Comparison of ENCODE assay signal across 8 mouse cellular contexts in genomic region chr1:127487161-127487560, GRCm38 (mm10).
DNase-seq lines count a peak whose midpoint lies in the region; ATAC-seq and TF ChIP-seq lines count a peak whose summit lies in the region.

No protein-coding gene starts in this region.

- no peak overlapping the region for H3K4me2 ChIP-seq in hindbrain, embryonic 14.5 days (replicated peaks)
- H3K4me2 ChIP-seq in hindbrain, embryonic 12.5 days (replicated peaks) = no peak overlapping the region
- H3K4me2 ChIP-seq in limb, embryonic 11.5 days (ENCODE audit: low read depth, severe bottlenecking) = no peak overlapping the region
- no peak overlapping the region for H3K4me2 ChIP-seq in midbrain, embryonic 13.5 days (replicated peaks)

- H3K9ac ChIP-seq in hindbrain, embryonic 14.5 days = no peak overlapping the region
- H3K9ac ChIP-seq in hindbrain, embryonic 12.5 days = no peak overlapping the region
- no peak overlapping the region for H3K9ac ChIP-seq in limb, embryonic 11.5 days (ENCODE audit: low read length)
- H3K9ac ChIP-seq in midbrain, embryonic 13.5 days (replicated peaks) = no peak overlapping the region

- peak; percentile 81 for TF ChIP-seq CTCF in bone marrow macrophage, adult 2 months (IDR thresholded peaks at IDR 0.05; ENCODE audit: low read depth, low read length)

- no peaks in the 10 kb centered on the region for H3K27me3 ChIP-seq in hindbrain, embryonic 14.5 days (ENCODE audit: control insufficient read depth, insufficient read depth, low read length)
- no peaks in the 10 kb centered on the region for H3K27me3 ChIP-seq in hindbrain, embryonic 12.5 days
- no peaks in the 10 kb centered on the region for H3K27me3 ChIP-seq in limb, embryonic 11.5 days (ENCODE audit: control insufficient read depth, insufficient read depth, low read length)
- no peaks in the 10 kb centered on the region for H3K27me3 ChIP-seq in midbrain, embryonic 13.5 days

- no peak for ATAC-seq in hindbrain, embryonic 14.5 days (ENCODE audit: low FRiP score)
- ATAC-seq in hindbrain, embryonic 12.5 days (ENCODE audit: low FRiP score) = no peak
- ATAC-seq in limb, embryonic 11.5 days (ENCODE audit: insufficient number of reproducible peaks, low FRiP score, low TSS enrichment, low read depth) = no peak
- ATAC-seq in midbrain, embryonic 13.5 days = no peak

- no peak overlapping the region for H3K27ac ChIP-seq in hindbrain, embryonic 14.5 days
- no peak overlapping the region for H3K27ac ChIP-seq in hindbrain, embryonic 12.5 days
- no peak overlapping the region for H3K27ac ChIP-seq in bone marrow macrophage, adult 2 months (ENCODE audit: insufficient read depth, low read depth, low read length)
- H3K27ac ChIP-seq in limb, embryonic 11.5 days (replicated peaks; ENCODE audit: low read depth, low read length) = no peak overlapping the region
- no peak overlapping the region for H3K27ac ChIP-seq in midbrain, embryonic 13.5 days

- whole genome bisulfite sequencing in hindbrain, embryonic 14.5 days = 75% methylated on average over 4 of the region's 4 CpGs
- WGBS in hindbrain, embryonic 12.5 days = 84% methylated on average over 4 of the region's 4 CpGs
- WGBS in limb, embryonic 11.5 days = 82% methylated on average over 4 of the region's 4 CpGs
- 82% methylated on average over 4 of the region's 4 CpGs for WGBS in midbrain, embryonic 13.5 days

- TF ChIP-seq POLR2A in bone marrow macrophage, adult 2 months (IDR thresholded peaks at IDR 0.05; ENCODE audit: borderline replicate concordance, low read depth, low read length) = no peak

- no peaks in the 10 kb centered on the region for H3K9me3 ChIP-seq in hindbrain, embryonic 14.5 days (ENCODE audit: control insufficient read depth, low read length)
- no peaks in the 10 kb centered on the region for H3K9me3 ChIP-seq in hindbrain, embryonic 12.5 days (replicated peaks)
- no peaks in the 10 kb centered on the region for H3K9me3 ChIP-seq in limb, embryonic 11.5 days (ENCODE audit: control insufficient read depth, low read length)
- no peaks in the 10 kb centered on the region for H3K9me3 ChIP-seq in midbrain, embryonic 13.5 days

- DNase-seq in hindbrain, embryonic 14.5 days (ENCODE audit: low spot score) = peak; percentile 37
- DNase-seq in 3T3-L1 (ENCODE audit: low read depth, low spot score) (peak; percentile 48), A20 (ENCODE audit: low read depth, low spot score) (peak; percentile 68)
- peak; percentile 42 for DNase-seq in limb, embryonic 11.5 days (ENCODE audit: low spot score)
- peak; percentile 16 to 78 for DNase-seq in thymus, postnatal 10 days (ENCODE audit: low spot score in 2 of 2)

- H3K4me1 ChIP-seq in hindbrain, embryonic 14.5 days (replicated peaks; ENCODE audit: control insufficient read depth, insufficient read depth, low read length) = no peaks in the 10 kb centered on the region
- no peaks in the 10 kb centered on the region for H3K4me1 ChIP-seq in hindbrain, embryonic 12.5 days
- no peaks in the 10 kb centered on the region for H3K4me1 ChIP-seq in bone marrow macrophage, adult 2 months (ENCODE audit: control insufficient read depth, insufficient read depth, low read length)
- H3K4me1 ChIP-seq in limb, embryonic 11.5 days (ENCODE audit: control insufficient read depth, insufficient read depth, low read length) = no peaks in the 10 kb centered on the region
- H3K4me1 ChIP-seq in midbrain, embryonic 13.5 days (replicated peaks) = no peaks in the 10 kb centered on the region

- H3K36me3 ChIP-seq in hindbrain, embryonic 14.5 days (replicated peaks; ENCODE audit: control insufficient read depth, insufficient read depth) = peaks cover 18% of the 10 kb centered on the region
- H3K36me3 ChIP-seq in hindbrain, embryonic 12.5 days = peaks cover 9% of the 10 kb centered on the region; the same call in 1 of the 2 replicates
- no peaks in the 10 kb centered on the region for H3K36me3 ChIP-seq in limb, embryonic 11.5 days (ENCODE audit: control insufficient read depth, insufficient read depth, low read length)
- peaks cover 38% of the 10 kb centered on the region for H3K36me3 ChIP-seq in midbrain, embryonic 13.5 days

- no peak overlapping the region for H3K4me3 ChIP-seq in hindbrain, embryonic 14.5 days (replicated peaks; ENCODE audit: low read length)
- H3K4me3 ChIP-seq in hindbrain, embryonic 12.5 days = no peak overlapping the region
- H3K4me3 ChIP-seq in bone marrow macrophage, adult 2 months (ENCODE audit: insufficient read depth, low read length) = no peak overlapping the region
- no peak overlapping the region for H3K4me3 ChIP-seq in limb, embryonic 11.5 days (ENCODE audit: low read depth, low read length)
- no peak overlapping the region for H3K4me3 ChIP-seq in midbrain, embryonic 13.5 days (replicated peaks)
